ENCODE assay signal across 23 mouse cellular contexts in the genomic region with DNA sequence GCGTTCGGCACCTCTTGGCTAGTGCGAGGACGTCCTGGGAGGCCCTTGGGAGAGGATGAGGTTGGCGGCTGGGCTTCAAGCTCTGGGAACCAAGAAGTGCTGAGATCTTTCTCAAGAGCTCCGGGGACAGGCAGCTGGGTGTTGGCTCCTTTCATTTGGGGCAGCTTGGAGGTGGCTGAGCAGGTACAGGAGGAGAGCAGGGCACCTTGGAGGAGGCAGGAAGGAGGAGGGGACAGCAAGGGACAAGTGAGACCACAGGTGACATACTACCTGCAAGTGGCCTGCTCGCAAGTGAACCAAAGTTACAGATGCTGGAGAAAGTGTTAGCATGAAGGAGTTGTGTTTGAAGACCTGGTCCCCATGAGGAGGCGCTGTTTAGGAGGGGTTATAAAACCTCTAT. TPM values are rescaled to one million over a fixed set of nuclear protein-coding genes. Genes with fewer than 3 reads are reported as not detected.
DNase-seq lines count a peak whose midpoint lies in the region; ATAC-seq and TF ChIP-seq lines count a peak whose summit lies in the region.
"Had no signal": no experiment of that assay in that cellular context is flagged by ENCODE, and none has a peak within 500 bp of the region (broad histone marks: within the 10 kb centered on the region; RNA-seq: fewer than 3 reads in every experiment).

No protein-coding gene starts in this region.

- no peak overlapping the region for H3K4me3 ChIP-seq in intestine, postnatal 0 days (ENCODE audit: low read depth, low read length)
- no peak overlapping the region for H3K4me3 ChIP-seq in intestine, embryonic 15.5 days (replicated peaks)
- H3K4me3 ChIP-seq: embryonic facial prominence, embryonic 10.5 days; embryonic facial prominence, embryonic 12.5 days; forebrain, embryonic 13.5 days; forebrain, embryonic 15.5 days had no signal

- H3K36me3 ChIP-seq in intestine, postnatal 0 days (ENCODE audit: control insufficient read depth, insufficient read depth), result peaks cover 5% of the 10 kb centered on the region; the same call in 1 of the 2 replicates
- H3K36me3 ChIP-seq in intestine, embryonic 15.5 days, result no peaks in the 10 kb centered on the region
- H3K36me3 ChIP-seq: embryonic facial prominence, embryonic 10.5 days; embryonic facial prominence, embryonic 12.5 days; forebrain, embryonic 15.5 days had no signal

- WGBS in intestine, postnatal 0 days, result 90% methylated on average over 8 of the region's 8 CpGs
- WGBS in intestine, embryonic 15.5 days, result 91% methylated on average over 8 of the region's 8 CpGs

- H3K4me2 ChIP-seq in intestine, postnatal 0 days (replicated peaks; ENCODE audit: low read depth), result no peak overlapping the region
- no peak overlapping the region for H3K4me2 ChIP-seq in intestine, embryonic 15.5 days (replicated peaks)
- H3K4me2 ChIP-seq: embryonic facial prominence, embryonic 12.5 days; forebrain, embryonic 13.5 days; forebrain, embryonic 15.5 days had no signal

- no peaks in the 10 kb centered on the region for H3K4me1 ChIP-seq in intestine, postnatal 0 days (replicated peaks; ENCODE audit: control insufficient read depth, insufficient read depth, low read length)
- H3K4me1 ChIP-seq in intestine, embryonic 15.5 days (replicated peaks), result 0 out of 2 replicates have a peak, but pooled peaks cover 2% of the 10 kb centered on the region
- H3K4me1 ChIP-seq: embryonic facial prominence, embryonic 10.5 days; embryonic facial prominence, embryonic 12.5 days; forebrain, embryonic 13.5 days; forebrain, embryonic 15.5 days had no signal

- no peak overlapping the region for H3K27ac ChIP-seq in intestine, postnatal 0 days (ENCODE audit: low read depth, low read length)
- no peak overlapping the region for H3K27ac ChIP-seq in intestine, embryonic 15.5 days
- H3K27ac ChIP-seq: embryonic facial prominence, embryonic 10.5 days; embryonic facial prominence, embryonic 12.5 days; forebrain, embryonic 13.5 days; forebrain, embryonic 15.5 days had no signal

- no peaks in the 10 kb centered on the region for H3K27me3 ChIP-seq in intestine, postnatal 0 days (replicated peaks; ENCODE audit: control insufficient read depth, insufficient read depth, low read length)
- no peaks in the 10 kb centered on the region for H3K27me3 ChIP-seq in intestine, embryonic 15.5 days (replicated peaks)
- H3K27me3 ChIP-seq: embryonic facial prominence, embryonic 12.5 days; forebrain, embryonic 13.5 days; forebrain, embryonic 15.5 days had no signal

- peak; percentile 16; the same call in 1 of the 2 replicates for TF ChIP-seq CTCF in intestine, postnatal 0 days (IDR thresholded peaks at IDR 0.05; ENCODE audit: low read depth)

- peak; percentile 51 for DNase-seq in thymus, postnatal 14 days
- no peak for DNase-seq in thymus, postnatal 0 days (ENCODE audit: low spot score)
- DNase-seq in thymus, postnatal 25 days, result peak; percentile 33
- DNase-seq in spleen, adult 18-20 months, result no peak
- DNase-seq in right cerebral cortex, postnatal 4 days, result no peak
- DNase-seq: adrenal gland, adult 2 months; adrenal gland, postnatal 10 days; adrenal gland, postnatal 25 days; cerebellum, adult 11 months; cerebellum, adult 18-20 months; cerebellum, adult 8-10 months; cerebellum, adult 9-11 months; cerebellum, postnatal 14 days had no signal

- no peak for ATAC-seq in intestine, postnatal 0 days
- ATAC-seq in intestine, embryonic 15.5 days, result no peak
- ATAC-seq: forebrain, embryonic 13.5 days; forebrain, embryonic 15.5 days had no signal

- no peak overlapping the region for H3K9ac ChIP-seq in intestine, postnatal 0 days (ENCODE audit: low read depth, low read length)
- H3K9ac ChIP-seq in intestine, embryonic 15.5 days, result no peak overlapping the region
- H3K9ac ChIP-seq: embryonic facial prominence, embryonic 12.5 days; forebrain, embryonic 13.5 days; forebrain, embryonic 15.5 days had no signal

- no peaks in the 10 kb centered on the region for H3K9me3 ChIP-seq in intestine, postnatal 0 days (ENCODE audit: control insufficient read depth)
- no peaks in the 10 kb centered on the region for H3K9me3 ChIP-seq in intestine, embryonic 15.5 days
- H3K9me3 ChIP-seq: embryonic facial prominence, embryonic 12.5 days; forebrain, embryonic 13.5 days; forebrain, embryonic 15.5 days had no signal

RNA-seq across cellular contexts. Expression of a gene that starts 5.8 kb away (rescaled TPM):
- 171 and 189 TPM in 2 replicates for polyA plus RNA-seq in intestine, postnatal 0 days (2015; fragmentation: Nextera tagmentation; extraction: Ambion mirVana)
- polyA plus RNA-seq in intestine, embryonic 15.5 days (2015; fragmentation: Nextera tagmentation; extraction: Ambion mirVana), result 7.5 and 8.0 TPM in 2 replicates
- 14.8 and 15.5 TPM in 2 replicates for polyA plus RNA-seq in thymus, postnatal 0 days (2015; fragmentation: Nextera tagmentation; extraction: Ambion mirVana)
- polyA plus RNA-seq: brain, embryonic 14.5 days; cortical plate, adult 2 months; embryonic facial prominence, embryonic 10.5 days; embryonic facial prominence, embryonic 12.5 days; embryonic facial prominence, embryonic 14.5 days; forebrain, embryonic 13.5 days; forebrain, embryonic 15.5 days had no signal

RNA-seq across cellular contexts. Expression of a gene that starts 20.5 kb away (rescaled TPM):
- polyA plus RNA-seq in intestine, postnatal 0 days (2015; fragmentation: Nextera tagmentation; extraction: Ambion mirVana), result 36.1 and 39.7 TPM in 2 replicates
- polyA plus RNA-seq in intestine, embryonic 15.5 days (2015; fragmentation: Nextera tagmentation; extraction: Ambion mirVana), result 1.5 and 1.7 TPM in 2 replicates
- polyA plus RNA-seq in thymus, postnatal 0 days (2015; fragmentation: Nextera tagmentation; extraction: Ambion mirVana), result 0.06 TPM in 1 of 2 replicates, not detected in the other
- polyA plus RNA-seq: adrenal gland, adult 2 months; brain, embryonic 14.5 days; cortical plate, adult 2 months; embryonic facial prominence, embryonic 10.5 days; embryonic facial prominence, embryonic 12.5 days; embryonic facial prominence, embryonic 14.5 days; forebrain, embryonic 11.5 days; forebrain, embryonic 13.5 days; forebrain, embryonic 15.5 days had no signal

RNA-seq across cellular contexts. Expression of a gene that starts 23.7 kb away (rescaled TPM):
- polyA plus RNA-seq in intestine, postnatal 0 days (2015; fragmentation: Nextera tagmentation; extraction: Ambion mirVana), result 8.9 and 10.7 TPM in 2 replicates
- 13.3 TPM in 2 replicates for polyA plus RNA-seq in intestine, embryonic 15.5 days (2015; fragmentation: Nextera tagmentation; extraction: Ambion mirVana)
- polyA plus RNA-seq in thymus, postnatal 0 days (2015; fragmentation: Nextera tagmentation; extraction: Ambion mirVana), result 33.7 and 52.4 TPM in 2 replicates

RNA-seq across cellular contexts. Expression of a gene that starts 46.6 kb away (rescaled TPM):
- 1.9 and 2.7 TPM in 2 replicates for polyA plus RNA-seq in intestine, postnatal 0 days (2015; fragmentation: Nextera tagmentation; extraction: Ambion mirVana)
- polyA plus RNA-seq in intestine, embryonic 15.5 days (2015; fragmentation: Nextera tagmentation; extraction: Ambion mirVana), result 0.21 and 0.33 TPM in 2 replicates
- not detected in 2 replicates for polyA plus RNA-seq in thymus, postnatal 0 days (2015; fragmentation: Nextera tagmentation; extraction: Ambion mirVana)
- polyA plus RNA-seq: adrenal gland, adult 2 months; brain, embryonic 14.5 days; cortical plate, adult 2 months; embryonic facial prominence, embryonic 10.5 days; embryonic facial prominence, embryonic 12.5 days; embryonic facial prominence, embryonic 14.5 days; forebrain, embryonic 11.5 days; forebrain, embryonic 13.5 days; forebrain, embryonic 15.5 days had no signal

RNA-seq across cellular contexts. Expression of a gene that starts 56.9 kb away (rescaled TPM):
- polyA plus RNA-seq in intestine, postnatal 0 days (2015; fragmentation: Nextera tagmentation; extraction: Ambion mirVana), result not detected in 2 replicates
- not detected in 2 replicates for polyA plus RNA-seq in intestine, embryonic 15.5 days (2015; fragmentation: Nextera tagmentation; extraction: Ambion mirVana)
- polyA plus RNA-seq in thymus, postnatal 0 days (2015; fragmentation: Nextera tagmentation; extraction: Ambion mirVana), result 0.10 and 0.14 TPM in 2 replicates
- polyA plus RNA-seq: adrenal gland, adult 2 months; cortical plate, adult 2 months; embryonic facial prominence, embryonic 10.5 days; embryonic facial prominence, embryonic 12.5 days; forebrain, embryonic 11.5 days; forebrain, embryonic 13.5 days; forebrain, embryonic 15.5 days had no signal

Comparison
In these comparisons a context has a peak if more than half of its experiments do, and no peak if none do; other contexts are left out.
1. DNase-seq: peak in thymus, postnatal 14 days (single experiment) and thymus, postnatal 25 days (single experiment); none in thymus, postnatal 0 days (single experiment), spleen, adult 18-20 months (0 of 2) and right cerebral cortex, postnatal 4 days (single experiment).
2. RNA of a gene that starts 5.8 kb away (polyA plus RNA-seq): 171 to 189 TPM in intestine, postnatal 0 days; 14.8 to 15.5 TPM in thymus, postnatal 0 days and 7.5 to 8.0 TPM in intestine, embryonic 15.5 days; every median in the first group is over 10 times any median in the second.
3. RNA of a gene that starts 20.5 kb away (polyA plus RNA-seq): 36.1 to 39.7 TPM in intestine, postnatal 0 days; 1.5 to 1.7 TPM in intestine, embryonic 15.5 days and 0.06 TPM in thymus, postnatal 0 days; every median in the first group is over 10 times any median in the second.